Mouse (Mus musculus) C2C12 (cell line): ENCODE results near the gene Ces3b. TPM values are rescaled to one million over a fixed set of nuclear protein-coding genes. Genes with fewer than 3 reads are reported as not detected.
"Not testable (repeated sequence)": the region's sequence is repeated elsewhere in the genome, so short reads cannot be mapped to it uniquely, and the experiment has no call there.

Experiments
- H3K27me3 ChIP-seq: one replicate; pipeline ENCODE4 v1.6.1; 2011; ENCODE audit not compliant: control insufficient read depth, insufficient read depth, insufficient read length
- H3K36me3 ChIP-seq: one replicate; pipeline ENCODE4 v1.6.1; 2011; ENCODE audit not compliant: control insufficient read depth, insufficient read depth
- H3K4me3 ChIP-seq: one replicate; pipeline ENCODE4 v1.5.1; 2011; ENCODE audit warnings: mild to moderate bottlenecking, control low read depth; ENCODE audit not compliant: poor library complexity, insufficient read depth, severe bottlenecking
- H3K79me2 ChIP-seq: one replicate; pipeline ENCODE4 v1.6.1; 2011; ENCODE audit not compliant: control insufficient read depth, insufficient read depth
- H3K79me3 ChIP-seq: one replicate; pipeline ENCODE4 v1.6.1; 2011; ENCODE audit warnings: low read depth, control low read depth
- H3ac ChIP-seq: one replicate; pipeline ENCODE3; 2011; ENCODE audit warnings: low read depth; ENCODE audit not compliant: control insufficient read depth, insufficient read length
- CEBPB ChIP-seq: IDR thresholded peaks from one replicate; pipeline ENCODE4 v1.6.1; 2011; ENCODE audit warnings: low read depth, mild to moderate bottlenecking, control low read depth, moderate library complexity
- CTCF ChIP-seq: IDR thresholded peaks from one replicate; pipeline ENCODE4 v1.5.1; 2011; ENCODE audit not compliant: control insufficient read depth, insufficient read depth, insufficient read length
- FOSL1 ChIP-seq: IDR thresholded peaks from one replicate; pipeline ENCODE4 v1.8.0; 2011; ENCODE audit warnings: mild to moderate bottlenecking, low read length; ENCODE audit not compliant: poor library complexity, insufficient read depth, severe bottlenecking
- MAX ChIP-seq: IDR thresholded peaks from one replicate; pipeline ENCODE4 v1.6.1; 2011; ENCODE audit warnings: mild to moderate bottlenecking, control low read depth
- MYOD1 ChIP-seq: IDR thresholded peaks from one replicate; pipeline ENCODE4 v1.6.1; 2011; ENCODE audit warnings: low read depth; ENCODE audit not compliant: control insufficient read depth, insufficient read length
- MYOG ChIP-seq: IDR thresholded peaks from one replicate; pipeline ENCODE4 v1.6.1; 2011; ENCODE audit not compliant: control insufficient read depth, insufficient read length; ENCODE audit errors: extremely low read depth
- USF1 ChIP-seq: IDR thresholded peaks from one replicate; pipeline ENCODE4 v1.6.1; 2011; ENCODE audit warnings: low read depth, mild to moderate bottlenecking, control low read depth, moderate library complexity
- polyA plus RNA-seq: library from polyadenylated mRNA; unstranded; fragments of >200 nt; fragmentation: generic; extraction: Trizol; gene quantifications from one replicate; pipeline ENCODE4 v1.2.1, GENCODE M21; 2012; ENCODE audit warnings: missing spikeins

The Ces3b gene
- polyA plus RNA-seq, 1 experiment, result not detected

GRCm38 (mm10) chr8:105088581-105088980, 5.0 kb downstream of the Ces3b start:
- Histone ChIP-seq H3K4me3 (no peak overlapping the region), H3ac (no peak overlapping the region), H3K79me2 (no peaks in the 10 kb centered on the region), H3K36me3 (no peaks in the 10 kb centered on the region), H3K27me3 (peaks cover 11% of the 10 kb centered on the region), H3K79me3 (no peaks in the 10 kb centered on the region)
- no peak for TF ChIP-seq MYOG
- no peak for TF ChIP-seq CTCF
- no peak for TF ChIP-seq USF1
- TF ChIP-seq MAX, result no peak
- no peak for TF ChIP-seq MYOD1
- TF ChIP-seq FOSL1, result no peak
- TF ChIP-seq CEBPB, result no peak

- H3K36me3 ChIP-seq, result no peaks in the 10 kb centered on the region
- no peak overlapping the region for H3ac ChIP-seq
- TF ChIP-seq MYOD1, result no peak
- TF ChIP-seq CTCF, result no peak
- TF ChIP-seq USF1, result no peak
- TF ChIP-seq FOSL1, result no peak
- no peak for TF ChIP-seq CEBPB
- TF ChIP-seq MAX, result no peak
- no peak for TF ChIP-seq MYOG
- H3K27me3 ChIP-seq, result peaks cover 9% of the 10 kb centered on the region
- H3K79me3 ChIP-seq, result no peaks in the 10 kb centered on the region
- no peaks in the 10 kb centered on the region for H3K79me2 ChIP-seq
- no peak overlapping the region for H3K4me3 ChIP-seq
Observed at GRCm38 (mm10) chr8:105093992-105094391, 10.4 kb downstream of the Ces3b start.

- not testable (repeated sequence) for H3K79me3 ChIP-seq, H3K79me2 ChIP-seq, H3K36me3 ChIP-seq, H3ac ChIP-seq, H3K27me3 ChIP-seq, H3K4me3 ChIP-seq
Observed at GRCm38 (mm10) chr8:105102101-105102785, 18.7 kb downstream of the Ces3b start.

GRCm38 (mm10) chr8:105103701-105104100, 20.1 kb downstream of the Ces3b start:
- not testable (repeated sequence) for H3K36me3 ChIP-seq, H3K79me2 ChIP-seq, H3K79me3 ChIP-seq, H3K4me3 ChIP-seq, H3ac ChIP-seq, H3K27me3 ChIP-seq

GRCm38 (mm10) chr8:105104220-105104619, 20.7 kb downstream of the Ces3b start:
- Histone ChIP-seq H3K4me3 (no peak overlapping the region), H3K79me3 (no peaks in the 10 kb centered on the region), H3K27me3 (no peaks in the 10 kb centered on the region), H3ac (no peak overlapping the region), H3K79me2 (no peaks in the 10 kb centered on the region), H3K36me3 (no peaks in the 10 kb centered on the region)
- TF ChIP-seq CTCF (no peak), USF1 (no peak), MYOD1 (no peak), MYOG (no peak), CEBPB (no peak), MAX (no peak), FOSL1 (no peak)

GRCm38 (mm10) chr8:105129864-105130263, 46.3 kb downstream of the Ces3b start:
- no peak overlapping the region for H3ac ChIP-seq
- H3K4me3 ChIP-seq, result no peak overlapping the region
- no peaks in the 10 kb centered on the region for H3K79me3 ChIP-seq
- H3K27me3 ChIP-seq, result peaks cover 7% of the 10 kb centered on the region
- H3K79me2 ChIP-seq, result no peaks in the 10 kb centered on the region
- TF ChIP-seq CTCF (no peak), MYOG (no peak), FOSL1 (no peak), MYOD1 (no peak), CEBPB (no peak), USF1 (no peak), MAX (no peak)
- H3K36me3 ChIP-seq, result no peaks in the 10 kb centered on the region
